Mouse (Mus musculus): ENCODE data around the gene Tekt2. TPM values are rescaled to one million over a fixed set of nuclear protein-coding genes. Genes with fewer than 3 reads are reported as not detected.

The Tekt2 gene
- polyA plus RNA-seq, 1 experiment from 2014 or later, result 16.6 TPM

GRCm38 (mm10) chr4:126306058-126306457, 19.4 kb downstream of the Tekt2 start:
- H3K4me3 ChIP-seq, result no peak overlapping the region
- peaks cover 28% of the 10 kb centered on the region for H3K4me1 ChIP-seq
- no peaks in the 10 kb centered on the region for H3K9me3 ChIP-seq
- ATAC-seq (ENCODE audit: insufficient number of reproducible peaks, low FRiP score, low TSS enrichment, low read depth), result no peak
- no peak overlapping the region for H3K4me2 ChIP-seq
- 87% methylated on average over 6 of the region's 6 CpGs for WGBS
- H3K27ac ChIP-seq, result no peak overlapping the region
- H3K27me3 ChIP-seq, result peaks cover 20% of the 10 kb centered on the region; the same call in 1 of the 2 replicates
- H3K36me3 ChIP-seq, result peaks cover 4% of the 10 kb centered on the region; the same call in 1 of the 2 replicates
- no peak overlapping the region for H3K9ac ChIP-seq

- H3K27ac ChIP-seq, result no peak overlapping the region
- H3K9ac ChIP-seq, result no peak overlapping the region
- no peaks in the 10 kb centered on the region for H3K9me3 ChIP-seq
- WGBS, result 96% methylated on average over 1 of the region's 1 CpGs
- ATAC-seq (ENCODE audit: insufficient number of reproducible peaks, low FRiP score, low TSS enrichment, low read depth), result no peak
- H3K36me3 ChIP-seq, result peaks cover 1% of the 10 kb centered on the region; the same call in 1 of the 2 replicates
- peaks cover 26% of the 10 kb centered on the region for H3K27me3 ChIP-seq
- H3K4me1 ChIP-seq, result peaks cover 34% of the 10 kb centered on the region
- H3K4me2 ChIP-seq, result no peak overlapping the region
- H3K4me3 ChIP-seq, result no peak overlapping the region
These were observed 20.1 kb downstream of the Tekt2 start for GRCm38 (mm10) chr4:126305428-126305827.

GRCm38 (mm10) chr4:126303877-126304276, 21.6 kb downstream of the Tekt2 start:
- Histone ChIP-seq H3K27ac (no peak overlapping the region), H3K4me3 (no peak overlapping the region), H3K36me3 (no peaks in the 10 kb centered on the region), H3K4me2 (no peak overlapping the region), H3K4me1 (peaks cover 29% of the 10 kb centered on the region), H3K9me3 (no peaks in the 10 kb centered on the region), H3K27me3 (peaks cover 35% of the 10 kb centered on the region), H3K9ac (no peak overlapping the region)
- 48% methylated on average over 4 of the region's 4 CpGs for WGBS
- ATAC-seq (ENCODE audit: insufficient number of reproducible peaks, low FRiP score, low TSS enrichment, low read depth), result no peak

- Histone ChIP-seq H3K36me3 (peaks cover 5% of the 10 kb centered on the region; the same call in 1 of the 2 replicates), H3K9me3 (no peaks in the 10 kb centered on the region), H3K27ac (peak overlapping the region; percentile 86), H3K4me3 (peak overlapping the region; percentile 38), H3K9ac (0 out of 2 replicates have a peak overlapping the region, but pooled peaks have one; percentile 35), H3K27me3 (peaks cover 40% of the 10 kb centered on the region), H3K4me2 (peak overlapping the region; percentile 77), H3K4me1 (peaks cover 41% of the 10 kb centered on the region)
- WGBS, result 9% methylated on average over 27 of the region's 27 CpGs
- no peak for ATAC-seq (ENCODE audit: insufficient number of reproducible peaks, low FRiP score, low TSS enrichment, low read depth)
These were observed 23.7 kb downstream of the Tekt2 start for GRCm38 (mm10) chr4:126301584-126302309.

- Histone ChIP-seq H3K27me3 (peaks cover 40% of the 10 kb centered on the region), H3K4me3 (peak overlapping the region; percentile 38), H3K36me3 (peaks cover 5% of the 10 kb centered on the region; the same call in 1 of the 2 replicates), H3K4me1 (peaks cover 48% of the 10 kb centered on the region), H3K27ac (peak overlapping the region; percentile 86), H3K9ac (0 out of 2 replicates have a peak overlapping the region, but pooled peaks have one; percentile 35), H3K4me2 (peak overlapping the region; percentile 77), H3K9me3 (no peaks in the 10 kb centered on the region)
- ATAC-seq (ENCODE audit: insufficient number of reproducible peaks, low FRiP score, low TSS enrichment, low read depth), result peak; percentile 75
- WGBS, result 1% methylated on average over 49 of the region's 50 CpGs
These were observed 24.4 kb downstream of the Tekt2 start for GRCm38 (mm10) chr4:126300916-126301583.

GRCm38 (mm10) chr4:126296617-126297101, 28.8 kb downstream of the Tekt2 start:
- Histone ChIP-seq H3K36me3 (peaks cover 12% of the 10 kb centered on the region; the same call in 1 of the 2 replicates), H3K9me3 (no peaks in the 10 kb centered on the region), H3K9ac (peak overlapping the region; percentile 5; the same call in 1 of the 2 replicates), H3K4me3 (peak overlapping the region; percentile 24), H3K27me3 (peaks cover 26% of the 10 kb centered on the region), H3K27ac (peak overlapping the region; percentile 82), H3K4me1 (peaks cover 50% of the 10 kb centered on the region), H3K4me2 (peak overlapping the region; percentile 51)
- ATAC-seq (ENCODE audit: insufficient number of reproducible peaks, low FRiP score, low TSS enrichment, low read depth), result peak; percentile 28; the same call in 1 of the 2 replicates
- under 1% methylated on average over 34 of the region's 34 CpGs for WGBS

GRCm38 (mm10) chr4:126295937-126296336, 29.6 kb downstream of the Tekt2 start:
- H3K27me3 ChIP-seq, result peaks cover 19% of the 10 kb centered on the region
- no peak for ATAC-seq (ENCODE audit: insufficient number of reproducible peaks, low FRiP score, low TSS enrichment, low read depth)
- H3K27ac ChIP-seq, result peak overlapping the region; percentile 82; the same call in 1 of the 2 replicates
- no peak overlapping the region; the same call in 1 of the 2 replicates for H3K4me2 ChIP-seq
- peaks cover 12% of the 10 kb centered on the region; the same call in 1 of the 2 replicates for H3K36me3 ChIP-seq
- no peaks in the 10 kb centered on the region for H3K9me3 ChIP-seq
- 45% methylated on average over 4 of the region's 4 CpGs for WGBS
- no peak overlapping the region for H3K9ac ChIP-seq
- H3K4me1 ChIP-seq, result peaks cover 50% of the 10 kb centered on the region
- no peak overlapping the region for H3K4me3 ChIP-seq

GRCm38 (mm10) chr4:126295152-126295551, 30.3 kb downstream of the Tekt2 start:
- Histone ChIP-seq H3K36me3 (peaks cover 12% of the 10 kb centered on the region; the same call in 1 of the 2 replicates), H3K27me3 (peaks cover 11% of the 10 kb centered on the region), H3K4me3 (no peak overlapping the region), H3K4me2 (no peak overlapping the region), H3K4me1 (peaks cover 50% of the 10 kb centered on the region), H3K9ac (no peak overlapping the region), H3K27ac (0 out of 2 replicates have a peak overlapping the region, but pooled peaks have one; percentile 11), H3K9me3 (no peaks in the 10 kb centered on the region)
- 59% methylated on average over 6 of the region's 6 CpGs for WGBS
- ATAC-seq (ENCODE audit: insufficient number of reproducible peaks, low FRiP score, low TSS enrichment, low read depth), result no peak

GRCm38 (mm10) chr4:126291196-126291595, 34.3 kb downstream of the Tekt2 start:
- Histone ChIP-seq H3K9ac (no peak overlapping the region), H3K36me3 (peaks cover 7% of the 10 kb centered on the region; the same call in 1 of the 2 replicates), H3K4me2 (0 out of 2 replicates have a peak overlapping the region, but pooled peaks have one; percentile 8), H3K27me3 (peaks cover 16% of the 10 kb centered on the region), H3K9me3 (no peaks in the 10 kb centered on the region), H3K4me1 (peaks cover 53% of the 10 kb centered on the region), H3K4me3 (no peak overlapping the region), H3K27ac (peak overlapping the region; percentile 60; the same call in 1 of the 2 replicates)
- WGBS, result 6% methylated on average over 13 of the region's 13 CpGs
- no peak for ATAC-seq (ENCODE audit: insufficient number of reproducible peaks, low FRiP score, low TSS enrichment, low read depth)

- Histone ChIP-seq H3K36me3 (peaks cover 7% of the 10 kb centered on the region; the same call in 1 of the 2 replicates), H3K4me2 (peak overlapping the region; percentile 8; the same call in 1 of the 2 replicates), H3K27ac (no peak overlapping the region), H3K27me3 (peaks cover 19% of the 10 kb centered on the region), H3K9ac (no peak overlapping the region), H3K9me3 (no peaks in the 10 kb centered on the region), H3K4me3 (no peak overlapping the region), H3K4me1 (peaks cover 48% of the 10 kb centered on the region)
- WGBS, result 77% methylated on average over 8 of the region's 8 CpGs
- no peak for ATAC-seq (ENCODE audit: insufficient number of reproducible peaks, low FRiP score, low TSS enrichment, low read depth)
These were observed 35.2 kb downstream of the Tekt2 start for GRCm38 (mm10) chr4:126290314-126290713.

- no peak for ATAC-seq (ENCODE audit: insufficient number of reproducible peaks, low FRiP score, low TSS enrichment, low read depth)
- H3K36me3 ChIP-seq, result peaks cover 7% of the 10 kb centered on the region; the same call in 1 of the 2 replicates
- no peaks in the 10 kb centered on the region for H3K9me3 ChIP-seq
- peak overlapping the region; percentile 62 for H3K4me3 ChIP-seq
- H3K9ac ChIP-seq, result no peak overlapping the region
- WGBS, result 38% methylated on average over 17 of the region's 17 CpGs
- H3K4me2 ChIP-seq, result peak overlapping the region; percentile 77
- peak overlapping the region; percentile 89 for H3K27ac ChIP-seq
- peaks cover 25% of the 10 kb centered on the region for H3K27me3 ChIP-seq
- peaks cover 58% of the 10 kb centered on the region for H3K4me1 ChIP-seq
These were observed 37.3 kb downstream of the Tekt2 start for GRCm38 (mm10) chr4:126288085-126288666.

Data from limb, embryonic 15.5 days (tissue).